Mouse (Mus musculus): ENCODE measurements around the gene Gstm2. TPM values are rescaled to one million over a fixed set of nuclear protein-coding genes. Genes with fewer than 3 reads are reported as not detected.
"Not testable (repeated sequence)": the region's sequence is repeated elsewhere in the genome, so short reads cannot be mapped to it uniquely, and the experiment has no call there.

Gstm2 gene
- total RNA-seq (2021): 100 to 1,000 TPM; 204 to 244 TPM
- long read RNA-seq, experiment 1, transcript Gstm2-201 (8 exons, 1,064 nt): major isoform, 247 of 310 reads
- long read RNA-seq, experiment 1, partial matches to known transcripts: 20 of 310 reads
- long read RNA-seq, experiment 1, other reads (novel, unspliced or antisense): 43 of 310 reads
- long read RNA-seq, experiment 2, transcript Gstm2-201 (8 exons, 1,064 nt): major isoform, 175 of 223 reads
- long read RNA-seq, experiment 2, partial matches to known transcripts: 18 of 223 reads
- long read RNA-seq, experiment 2, other reads (novel, unspliced or antisense): 30 of 223 reads

- peak; percentile 83 to 89 for DNase-seq
Observed at GRCm38 (mm10) chr3:107986041-107986562, at the start of gene Gstm2. Gene Gstm2, minus strand, starts transcription at chr3:107986453.

GRCm38 (mm10) chr3:108033156-108033555 lies 46.9 kb upstream of the Gstm2 start:
- DNase-seq: peak; percentile 57 to 67

GRCm38 (mm10) chr3:108032113-108032512 lies 45.9 kb upstream of the Gstm2 start:
- DNase-seq: no peak

GRCm38 (mm10) chr3:108028641-108029365 lies 42.5 kb upstream of the Gstm2 start:
- DNase-seq: no peak

GRCm38 (mm10) chr3:108026597-108026996 lies 40.3 kb upstream of the Gstm2 start:
- DNase-seq: no peak

GRCm38 (mm10) chr3:108026049-108026448 lies 39.8 kb upstream of the Gstm2 start:
- DNase-seq: no peak

GRCm38 (mm10) chr3:108025318-108025717 lies 39.1 kb upstream of the Gstm2 start:
- DNase-seq: no peak

- DNase-seq: peak; percentile 71 to 79
Observed at GRCm38 (mm10) chr3:108022650-108023049, 36.4 kb upstream of the Gstm2 start.

GRCm38 (mm10) chr3:108020351-108021022 lies 34.2 kb upstream of the Gstm2 start:
- DNase-seq: not testable (repeated sequence)

- peak in 1 of 2 experiments; percentile 66 for DNase-seq
Observed at GRCm38 (mm10) chr3:108019226-108019625, 33.0 kb upstream of the Gstm2 start.

- peak in 1 of 2 experiments; percentile 57 for DNase-seq
Observed at GRCm38 (mm10) chr3:108018190-108018820, 32.1 kb upstream of the Gstm2 start.

GRCm38 (mm10) chr3:108017473-108018189 lies 31.4 kb upstream of the Gstm2 start, which contains the start of gene Gstm1:
Gene Gstm1, minus strand, starts transcription at chr3:108017973.
- DNase-seq: peak; percentile 97 to 99

GRCm38 (mm10) chr3:108016468-108016867 lies 30.2 kb upstream of the Gstm2 start:
- DNase-seq: not testable (repeated sequence)

GRCm38 (mm10) chr3:108014974-108015346 lies 28.7 kb upstream of the Gstm2 start:
- no peak for DNase-seq

GRCm38 (mm10) chr3:108014098-108014973 lies 28.1 kb upstream of the Gstm2 start:
- no peak for DNase-seq

- DNase-seq: peak; percentile 88 to 89
Observed at GRCm38 (mm10) chr3:108013331-108013871, 27.1 kb upstream of the Gstm2 start.

GRCm38 (mm10) chr3:108011558-108011957 lies 25.3 kb upstream of the Gstm2 start:
- no peak for DNase-seq

GRCm38 (mm10) chr3:108010286-108010685 lies 24.0 kb upstream of the Gstm2 start:
- DNase-seq: peak; percentile 72 to 75

- peak; percentile 22 to 70 for DNase-seq
Observed at GRCm38 (mm10) chr3:108002021-108002420, 15.8 kb upstream of the Gstm2 start.

- DNase-seq: no peak
Observed at GRCm38 (mm10) chr3:107999491-107999890, 13.2 kb upstream of the Gstm2 start.
